Mouse (Mus musculus) megakaryocyte, embryonic 14.5 days (primary cell): ENCODE measurements around the gene Csrp1.

Experiments
- FLI1 ChIP-seq: IDR thresholded peaks from 2 replicates; pipeline ENCODE4 v1.6.1; 2012; ENCODE audit warnings: low read length, inconsistent platforms, mixed read lengths
- GATA1 ChIP-seq: IDR thresholded peaks from 3 replicates; pipeline ENCODE4 v1.6.1; 2012; ENCODE audit warnings: mixed read lengths, low read length, inconsistent platforms, borderline replicate concordance

- TF ChIP-seq GATA1 = no peak
- TF ChIP-seq FLI1 = no peak
Measured at GRCm38 (mm10) chr1:135708369-135708768, 11.5 kb upstream of the Csrp1 start.
